Mouse (Mus musculus) brain, embryonic 14.5 days (tissue): ENCODE results near the gene Evx2.

Experiments used
- CTCF ChIP-seq: fragments of 200-500 bp; IDR thresholded peaks from 2 replicates; pipeline ENCODE4 v1.5.1; 2012; ENCODE audit warnings: inconsistent platforms, mild to moderate bottlenecking, moderate library complexity, borderline replicate concordance; ENCODE audit not compliant: insufficient read depth, insufficient read length; ENCODE audit errors: extremely low read depth
- POLR2A ChIP-seq: fragments of 200-500 bp; IDR thresholded peaks from 2 replicates; pipeline ENCODE4 v1.6.1; 2012; ENCODE audit warnings: mild to moderate bottlenecking, inconsistent platforms, borderline replicate concordance; ENCODE audit not compliant: poor library complexity, insufficient read depth, insufficient read length, severe bottlenecking; ENCODE audit errors: extremely low read depth

- TF ChIP-seq CTCF (no peak), POLR2A (no peak)
These were observed 41.3 kb upstream of the Evx2 start for GRCm38 (mm10) chr2:74700546-74701112.
